Mouse (Mus musculus) liver, postnatal 0 days (tissue): Measurements from ENCODE around the gene Gm28635. TPM values are rescaled to one million over a fixed set of nuclear protein-coding genes. Genes with fewer than 3 reads are reported as not detected.

Experiments
- ATAC-seq: fragments of 200-750 bp; cut with Nextera tagmentation; 2 replicates; pipeline ENCODE4 v1.8.0; 2017; ENCODE audit warnings: mild to moderate bottlenecking, moderate library complexity
- DNase-seq: peaks from one replicate; pipeline ENCODE4 v3.0.0-alpha.2; 2016
- H3K27ac ChIP-seq: fragments of 300-500 bp; sonication (generic); 2 replicates; pipeline ENCODE4 v1.5.1; 2014; ENCODE audit warnings: antibody characterized with exemption, moderate library complexity, mild to moderate bottlenecking, low read depth
- H3K27me3 ChIP-seq: fragments of 300-500 bp; sonication (generic); 2 replicates; pipeline ENCODE4 v1.6.1; 2014; ENCODE audit warnings: low read length, control low read depth, mixed read lengths; ENCODE audit not compliant: insufficient read depth
- H3K36me3 ChIP-seq: fragments of 300-500 bp; sonication (generic); replicated peaks from 2 replicates; pipeline ENCODE4 v1.6.1; 2014; ENCODE audit warnings: mild to moderate bottlenecking, control low read depth, low read length, moderate library complexity, mixed read lengths; ENCODE audit not compliant: insufficient read depth
- H3K4me1 ChIP-seq: fragments of 300-500 bp; sonication (generic); 2 replicates; pipeline ENCODE4 v1.6.1; 2014; ENCODE audit warnings: antibody characterized with exemption, mild to moderate bottlenecking, control low read depth; ENCODE audit not compliant: insufficient read depth
- H3K4me2 ChIP-seq: fragments of 300-500 bp; sonication (generic); 2 replicates; pipeline ENCODE4 v1.6.1; 2014; ENCODE audit warnings: low read depth, mild to moderate bottlenecking, low read length, moderate library complexity, mixed read lengths
- H3K4me3 ChIP-seq: fragments of 300-500 bp; sonication (generic); 2 replicates; pipeline ENCODE4 v1.5.1; 2014; ENCODE audit warnings: low read depth, low read length
- H3K9ac ChIP-seq: fragments of 300-500 bp; sonication (generic); replicated peaks from 2 replicates; pipeline ENCODE4 v1.6.1; 2014; ENCODE audit warnings: mild to moderate bottlenecking, moderate library complexity
- H3K9me3 ChIP-seq: fragments of 300-500 bp; sonication (generic); 2 replicates; pipeline ENCODE4 v1.6.1; 2016; ENCODE audit warnings: mild to moderate bottlenecking, control low read depth, low read length, mixed read lengths
- CTCF ChIP-seq: sonication (generic); IDR thresholded peaks from 2 replicates; pipeline ENCODE4 v1.5.1; 2016; ENCODE audit warnings: antibody characterized with exemption, low read depth
- EP300 ChIP-seq: IDR thresholded peaks from 2 replicates; pipeline ENCODE4 v1.6.1; 2016; ENCODE audit warnings: antibody characterized with exemption, low read depth, mild to moderate bottlenecking
- WGBS: fragments of 180-500 bp; shearing (Covaris S2); extraction: QIAGEN DNeasy Blood & Tissue Kit; methylation state at CpG from one replicate; pipeline ENCODE4 v1.1.7; 2014; ENCODE audit not compliant: insufficient replicate concordance; 5-methylcytosine and 5-hydroxymethylcytosine counted together
- polyA plus RNA-seq: library from polyadenylated mRNA; unstranded; fragments of >200 nt; fragmentation: Nextera tagmentation; extraction: Ambion mirVana; gene quantifications from 2 replicates; pipeline ENCODE4 v1.2.1, GENCODE M21; 2015

Gm28635 gene
- polyA plus RNA-seq, 1 experiment from 2014 or later: not detected

DNA sequence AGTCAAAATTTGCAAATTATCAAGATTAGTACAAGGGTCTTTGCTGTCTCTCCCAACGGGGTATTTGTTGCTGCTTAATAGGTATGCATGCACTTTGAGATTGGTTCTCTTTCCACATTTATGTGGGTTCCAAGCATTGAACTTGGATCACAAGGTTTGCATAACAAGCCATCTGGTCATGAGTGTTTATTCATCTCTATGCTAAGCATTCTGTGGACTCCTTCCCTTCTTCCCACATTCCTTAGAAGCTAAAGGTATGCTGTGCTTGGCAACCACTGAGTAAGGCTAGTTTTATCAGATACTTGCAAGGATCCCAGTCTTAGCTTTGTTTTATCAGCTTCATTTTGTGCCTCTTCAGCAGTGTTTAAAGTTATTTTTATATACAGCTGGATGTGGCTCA is 80.7 kb downstream of the Gm28635 start:
- 92% methylated on average over 1 of the region's 1 CpGs for WGBS
- TF ChIP-seq EP300: no peak
- no peak overlapping the region for H3K4me2 ChIP-seq
- H3K9me3 ChIP-seq: no peaks in the 10 kb centered on the region
- H3K36me3 ChIP-seq: peaks cover 17% of the 10 kb centered on the region
- no peak overlapping the region for H3K27ac ChIP-seq
- no peaks in the 10 kb centered on the region for H3K27me3 ChIP-seq
- ATAC-seq (no peak), DNase-seq (no peak)
- H3K4me1 ChIP-seq: no peaks in the 10 kb centered on the region
- no peak overlapping the region for H3K4me3 ChIP-seq
- no peak overlapping the region for H3K9ac ChIP-seq

GRCm38 (mm10) chr2:84592801-84593200 is 85.0 kb downstream of the Gm28635 start:
- TF ChIP-seq EP300 (no peak), CTCF (no peak)
- no peaks in the 10 kb centered on the region for H3K9me3 ChIP-seq
- H3K36me3 ChIP-seq: peaks cover 13% of the 10 kb centered on the region
- no peaks in the 10 kb centered on the region for H3K4me1 ChIP-seq
- no peak overlapping the region for H3K27ac ChIP-seq
- ATAC-seq (no peak), DNase-seq (no peak)
- 35% methylated on average over 8 of the region's 8 CpGs for WGBS
- H3K4me3 ChIP-seq: no peak overlapping the region
- no peaks in the 10 kb centered on the region for H3K27me3 ChIP-seq
- H3K4me2 ChIP-seq: peak overlapping the region; percentile 7; the same call in 1 of the 2 replicates
- H3K9ac ChIP-seq: no peak overlapping the region

DNA sequence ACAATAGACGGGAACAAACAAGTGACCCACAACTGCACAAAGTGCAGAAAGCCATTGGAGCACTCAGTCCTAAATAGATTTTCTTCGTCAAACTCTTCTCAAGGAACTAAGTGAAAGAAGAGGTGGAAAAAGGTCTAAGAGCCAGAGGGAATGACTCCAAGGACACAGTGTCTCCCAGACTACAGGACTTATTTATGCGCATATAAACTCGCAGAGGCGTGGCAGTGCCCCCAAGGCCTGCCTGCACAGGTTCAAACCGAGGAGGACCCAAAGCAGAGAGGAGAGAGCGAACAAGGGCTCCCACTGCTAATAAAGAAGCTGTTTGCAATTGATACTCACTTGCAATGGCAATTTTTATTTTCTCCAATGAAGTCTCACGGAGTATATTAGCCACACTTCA is 92.1 kb downstream of the Gm28635 start:
- no peak overlapping the region for H3K27ac ChIP-seq
- no peaks in the 10 kb centered on the region for H3K9me3 ChIP-seq
- H3K4me2 ChIP-seq: no peak overlapping the region
- H3K36me3 ChIP-seq: no peaks in the 10 kb centered on the region
- no peak overlapping the region for H3K4me3 ChIP-seq
- no peaks in the 10 kb centered on the region for H3K27me3 ChIP-seq
- ATAC-seq: no peak
- H3K4me1 ChIP-seq: no peaks in the 10 kb centered on the region
- no peak for DNase-seq
- no peak overlapping the region for H3K9ac ChIP-seq
- TF ChIP-seq CTCF (no peak), EP300 (no peak)
- 83% methylated on average over 8 of the region's 8 CpGs for WGBS

DNA sequence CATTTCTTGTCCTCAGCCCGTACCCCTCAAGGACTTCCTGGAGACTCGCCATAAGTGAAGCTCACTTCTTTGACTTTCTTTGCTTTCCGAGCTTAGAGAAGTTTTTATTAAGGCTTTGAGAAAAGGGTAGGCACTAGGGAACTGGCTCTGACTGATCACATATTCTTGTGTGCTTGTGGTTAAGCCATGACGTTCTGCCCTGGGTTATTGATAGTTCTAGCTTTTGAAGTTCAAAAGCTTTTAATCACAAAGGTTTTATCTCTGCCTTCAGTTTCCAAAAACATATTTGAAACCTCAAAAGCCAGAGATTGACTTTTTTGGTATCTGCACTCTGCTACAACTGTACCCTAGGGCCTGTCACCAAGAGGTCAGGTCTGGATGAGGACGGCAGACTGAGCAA is 95.6 kb downstream of the Gm28635 start:
- no peak for ATAC-seq
- WGBS: 59% methylated on average over 5 of the region's 5 CpGs
- Histone ChIP-seq H3K27ac (no peak overlapping the region), H3K4me2 (no peak overlapping the region), H3K27me3 (no peaks in the 10 kb centered on the region), H3K4me3 (no peak overlapping the region), H3K36me3 (0 out of 2 replicates have a peak, but pooled peaks cover 2% of the 10 kb centered on the region), H3K4me1 (no peaks in the 10 kb centered on the region), H3K9ac (no peak overlapping the region), H3K9me3 (no peaks in the 10 kb centered on the region)
- DNase-seq: no peak
- TF ChIP-seq CTCF (no peak), EP300 (no peak)

DNA sequence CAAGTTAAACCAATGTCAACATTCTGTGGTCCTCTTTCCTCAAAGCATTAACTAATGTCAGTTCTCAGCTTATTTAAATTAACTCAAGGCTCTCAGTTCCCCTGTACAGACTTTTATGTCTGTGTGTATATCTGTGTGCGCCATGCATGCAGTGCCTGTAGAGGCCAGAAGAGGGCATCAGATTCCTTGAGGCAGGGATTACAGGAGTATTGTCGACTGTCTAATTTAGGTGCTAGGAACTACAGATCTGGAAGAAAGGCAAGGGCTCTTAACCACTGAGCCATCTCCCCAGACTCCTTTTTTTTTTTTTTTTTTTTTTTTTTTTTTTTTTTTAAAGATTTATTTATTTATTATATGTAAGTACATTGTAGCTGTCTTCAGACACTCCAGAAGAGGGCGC is 96.6 kb downstream of the Gm28635 start:
- TF ChIP-seq CTCF (peak; percentile 57), EP300 (no peak)
- no peaks in the 10 kb centered on the region for H3K9me3 ChIP-seq
- ATAC-seq (no peak), DNase-seq (no peak)
- no peak overlapping the region for H3K27ac ChIP-seq
- H3K4me1 ChIP-seq: no peaks in the 10 kb centered on the region
- H3K27me3 ChIP-seq: no peaks in the 10 kb centered on the region
- H3K4me3 ChIP-seq: no peak overlapping the region
- no peak overlapping the region for H3K4me2 ChIP-seq
- 85% methylated on average over 2 of the region's 3 CpGs for WGBS
- no peak overlapping the region for H3K9ac ChIP-seq
- H3K36me3 ChIP-seq: 0 out of 2 replicates have a peak, but pooled peaks cover 2% of the 10 kb centered on the region

GRCm38 (mm10) chr2:84579311-84579710 is 98.5 kb downstream of the Gm28635 start:
- no peak overlapping the region for H3K9ac ChIP-seq
- ATAC-seq (no peak), DNase-seq (no peak)
- H3K9me3 ChIP-seq: no peaks in the 10 kb centered on the region
- TF ChIP-seq EP300 (no peak), CTCF (no peak)
- no peaks in the 10 kb centered on the region for H3K4me1 ChIP-seq
- H3K36me3 ChIP-seq: 0 out of 2 replicates have a peak, but pooled peaks cover 2% of the 10 kb centered on the region
- H3K27ac ChIP-seq: no peak overlapping the region
- WGBS: 84% methylated on average over 2 of the region's 2 CpGs
- no peak overlapping the region for H3K4me3 ChIP-seq
- no peak overlapping the region for H3K4me2 ChIP-seq
- no peaks in the 10 kb centered on the region for H3K27me3 ChIP-seq

DNA sequence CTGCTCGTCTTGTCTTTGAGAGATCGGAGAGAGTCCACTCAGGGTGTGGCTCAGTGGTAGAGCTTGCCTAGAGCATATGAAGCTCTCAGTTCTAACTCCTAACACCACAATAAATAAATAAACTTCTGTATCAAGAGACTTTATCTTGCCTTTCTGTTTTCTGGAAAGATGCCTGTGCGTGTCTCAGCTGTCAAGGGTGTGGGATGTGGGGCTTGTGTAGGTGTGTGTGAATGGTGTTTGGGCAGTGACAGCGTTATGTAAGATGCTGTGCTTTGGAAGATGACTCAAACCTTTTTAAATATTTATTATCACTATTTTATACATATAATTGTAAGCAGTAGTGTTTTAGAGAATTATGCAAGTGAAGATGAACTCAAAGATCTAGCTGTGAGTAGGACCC is 103.7 kb downstream of the Gm28635 start:
- Histone ChIP-seq H3K9me3 (no peaks in the 10 kb centered on the region), H3K4me3 (no peak overlapping the region), H3K27me3 (no peaks in the 10 kb centered on the region), H3K4me2 (no peak overlapping the region), H3K9ac (no peak overlapping the region), H3K36me3 (0 out of 2 replicates have a peak, but pooled peaks cover 2% of the 10 kb centered on the region), H3K27ac (no peak overlapping the region), H3K4me1 (no peaks in the 10 kb centered on the region)
- ATAC-seq: no peak
- DNase-seq: no peak
- whole genome bisulfite sequencing: 80% methylated on average over 4 of the region's 4 CpGs
- no peak for TF ChIP-seq CTCF
- TF ChIP-seq EP300: no peak
